Mouse (Mus musculus) midbrain, embryonic 11.5 days (tissue): ENCODE measurements around the gene Zc3h7b. TPM values are rescaled to one million over a fixed set of nuclear protein-coding genes. Genes with fewer than 3 reads are reported as not detected.

Experiments used
- ATAC-seq: fragments of 200-750 bp; cut with Nextera tagmentation; 2 replicates; pipeline ENCODE4 v1.8.0; 2017; ENCODE audit warnings: moderate TSS enrichment, moderate library complexity; ENCODE audit not compliant: low FRiP score
- DNase-seq: peaks from one replicate; pipeline ENCODE4 v3.0.0; 2015; ENCODE audit warnings: low spot score; ENCODE audit errors: missing footprints
- H3K27ac ChIP-seq: fragments of 300-500 bp; sonication (generic); 2 replicates; pipeline ENCODE4 v1.5.1; 2014; ENCODE audit warnings: low read depth, low read length
- H3K27me3 ChIP-seq: fragments of 300-500 bp; sonication (generic); 2 replicates; pipeline ENCODE4 v1.6.1; 2014; ENCODE audit warnings: mild to moderate bottlenecking, low read length, moderate library complexity, mixed read lengths; ENCODE audit not compliant: control insufficient read depth, insufficient read depth
- H3K36me3 ChIP-seq: fragments of 300-500 bp; sonication (generic); 2 replicates; pipeline ENCODE4 v1.6.1; 2014; ENCODE audit warnings: mild to moderate bottlenecking, low read length, moderate library complexity, mixed read lengths; ENCODE audit not compliant: control insufficient read depth, insufficient read depth
- H3K4me1 ChIP-seq: fragments of 300-500 bp; sonication (generic); 2 replicates; pipeline ENCODE4 v1.6.1; 2014; ENCODE audit warnings: low read length; ENCODE audit not compliant: control insufficient read depth, insufficient read depth
- H3K4me2 ChIP-seq: fragments of 300-500 bp; sonication (generic); 2 replicates; pipeline ENCODE4 v1.6.1; 2014; ENCODE audit warnings: mild to moderate bottlenecking, moderate library complexity
- H3K4me3 ChIP-seq: fragments of 300-500 bp; sonication (generic); 2 replicates; pipeline ENCODE4 v1.5.1; 2014; ENCODE audit warnings: low read depth, low read length
- H3K9ac ChIP-seq: fragments of 300-500 bp; sonication (generic); 2 replicates; pipeline ENCODE4 v1.6.1; 2014; ENCODE audit warnings: low read length
- H3K9me3 ChIP-seq: fragments of 300-500 bp; sonication (generic); 2 replicates; pipeline ENCODE4 v1.6.1; 2016; ENCODE audit warnings: low read length; ENCODE audit not compliant: control insufficient read depth
- WGBS: fragments of 180-500 bp; shearing (Covaris S2); extraction: QIAGEN DNeasy Blood & Tissue Kit; methylation state at CpG from one replicate; pipeline ENCODE4 v1.1.7; 2014; 5-methylcytosine and 5-hydroxymethylcytosine counted together
- polyA plus RNA-seq: library from polyadenylated mRNA; unstranded; fragments of >200 nt; fragmentation: Nextera tagmentation; extraction: Ambion mirVana; gene quantifications from 2 replicates; pipeline ENCODE4 v1.2.1, GENCODE M21; 2014

Gene Zc3h7b
- polyA plus RNA-seq, 1 experiment from 2014 or later = 34.3 TPM

GRCm38 (mm10) chr15:81813986-81814705, 69.3 kb downstream of the Zc3h7b start:
- H3K27me3 ChIP-seq = no peaks in the 10 kb centered on the region
- H3K9me3 ChIP-seq = no peaks in the 10 kb centered on the region
- H3K27ac ChIP-seq = no peak overlapping the region
- peaks cover 5% of the 10 kb centered on the region; the same call in 1 of the 2 replicates for H3K36me3 ChIP-seq
- no peak overlapping the region for H3K4me3 ChIP-seq
- H3K4me2 ChIP-seq = no peak overlapping the region
- 68% methylated on average over 5 of the region's 5 CpGs for WGBS
- peaks cover 23% of the 10 kb centered on the region for H3K4me1 ChIP-seq
- ATAC-seq = no peak
- H3K9ac ChIP-seq = no peak overlapping the region
- DNase-seq = peak; percentile 65

DNA sequence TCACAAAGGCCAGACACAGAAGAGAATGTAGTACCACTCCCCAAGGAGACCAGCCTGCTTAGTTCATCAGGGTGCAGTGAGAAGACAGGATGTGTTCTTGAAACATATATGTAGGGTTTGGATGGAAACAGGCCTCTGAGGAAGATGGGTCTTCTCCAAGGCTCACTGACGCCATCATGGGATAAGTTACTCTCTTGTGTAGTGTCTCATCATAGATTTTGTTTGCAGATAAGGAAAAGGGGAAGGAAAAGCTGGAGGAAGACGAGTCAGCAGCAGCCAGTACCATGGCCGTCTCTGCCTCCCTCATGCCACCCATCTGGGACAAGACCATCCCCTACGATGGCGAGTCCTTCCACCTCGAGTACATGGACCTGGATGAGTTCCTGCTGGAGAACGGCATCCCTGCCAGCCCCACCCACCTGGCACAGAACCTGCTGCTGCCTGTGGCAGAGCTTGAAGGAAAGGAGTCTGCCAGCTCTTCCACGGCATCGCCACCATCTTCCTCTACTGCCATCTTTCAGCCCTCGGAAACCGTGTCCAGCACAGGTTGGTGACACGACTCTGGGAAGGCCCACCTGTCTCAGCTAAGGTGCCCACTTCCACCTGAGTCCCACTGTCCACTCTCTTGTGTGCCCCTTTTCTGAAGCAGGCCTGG, 70.0 kb downstream of the Zc3h7b start:
- ATAC-seq = no peak
- Histone ChIP-seq H3K27ac (no peak overlapping the region), H3K4me3 (no peak overlapping the region), H3K9me3 (no peaks in the 10 kb centered on the region), H3K9ac (no peak overlapping the region), H3K4me2 (no peak overlapping the region), H3K27me3 (no peaks in the 10 kb centered on the region), H3K4me1 (peaks cover 20% of the 10 kb centered on the region), H3K36me3 (peaks cover 5% of the 10 kb centered on the region; the same call in 1 of the 2 replicates)
- 90% methylated on average over 12 of the region's 12 CpGs for WGBS
- DNase-seq = peak; percentile 19

GRCm38 (mm10) chr15:81818404-81818803, 73.5 kb downstream of the Zc3h7b start:
- Histone ChIP-seq H3K27me3 (no peaks in the 10 kb centered on the region), H3K4me3 (no peak overlapping the region), H3K4me2 (no peak overlapping the region), H3K9me3 (no peaks in the 10 kb centered on the region), H3K4me1 (peaks cover 3% of the 10 kb centered on the region; the same call in 1 of the 2 replicates), H3K27ac (no peak overlapping the region), H3K9ac (no peak overlapping the region), H3K36me3 (peaks cover 9% of the 10 kb centered on the region)
- DNase-seq (no peak), ATAC-seq (no peak)
- WGBS = 87% methylated on average over 3 of the region's 3 CpGs

- DNase-seq (peak; percentile 21), ATAC-seq (no peak)
- H3K9me3 ChIP-seq = no peaks in the 10 kb centered on the region
- peaks cover 11% of the 10 kb centered on the region for H3K36me3 ChIP-seq
- no peak overlapping the region for H3K27ac ChIP-seq
- H3K4me1 ChIP-seq = no peaks in the 10 kb centered on the region
- H3K4me3 ChIP-seq = no peak overlapping the region
- no peak overlapping the region for H3K9ac ChIP-seq
- no peaks in the 10 kb centered on the region for H3K27me3 ChIP-seq
- H3K4me2 ChIP-seq = no peak overlapping the region
- WGBS = 84% methylated on average over 3 of the region's 3 CpGs
These were observed 77.8 kb downstream of the Zc3h7b start for GRCm38 (mm10) chr15:81822631-81823030.

GRCm38 (mm10) chr15:81824832-81825231, 80.0 kb downstream of the Zc3h7b start:
- Histone ChIP-seq H3K9me3 (no peaks in the 10 kb centered on the region), H3K27me3 (no peaks in the 10 kb centered on the region), H3K4me3 (no peak overlapping the region), H3K27ac (no peak overlapping the region), H3K36me3 (peaks cover 11% of the 10 kb centered on the region), H3K4me1 (no peaks in the 10 kb centered on the region), H3K9ac (no peak overlapping the region), H3K4me2 (no peak overlapping the region)
- no peak for ATAC-seq
- peak; percentile 21 for DNase-seq
- 78% methylated on average over 3 of the region's 3 CpGs for WGBS

GRCm38 (mm10) chr15:81828426-81829207, 83.8 kb downstream of the Zc3h7b start:
- no peak for ATAC-seq
- Histone ChIP-seq H3K9me3 (no peaks in the 10 kb centered on the region), H3K4me1 (no peaks in the 10 kb centered on the region), H3K36me3 (peaks cover 6% of the 10 kb centered on the region), H3K27ac (no peak overlapping the region), H3K9ac (no peak overlapping the region), H3K27me3 (no peaks in the 10 kb centered on the region), H3K4me2 (no peak overlapping the region), H3K4me3 (no peak overlapping the region)
- 86% methylated on average over 7 of the region's 7 CpGs for WGBS
- peak; percentile 72 for DNase-seq

DNA sequence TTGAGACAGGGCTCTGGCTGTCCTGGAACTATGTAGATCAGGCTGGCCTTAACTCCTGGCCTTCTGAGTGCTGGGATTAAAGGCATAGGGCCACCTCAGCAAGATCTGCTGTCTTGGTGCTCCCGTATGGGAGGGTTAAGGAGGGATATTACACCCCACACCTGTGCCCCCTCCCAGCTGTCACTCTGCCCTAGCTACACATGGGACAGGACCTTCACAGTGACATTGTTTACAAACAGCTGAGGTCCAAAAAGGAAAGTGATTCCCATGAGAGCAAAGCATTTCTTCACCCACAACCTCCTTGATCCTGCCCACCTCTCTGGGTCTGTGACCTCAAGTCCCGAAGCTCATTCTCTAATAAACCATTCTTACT, 84.3 kb downstream of the Zc3h7b start:
- WGBS = 65% methylated on average over 2 of the region's 2 CpGs
- Histone ChIP-seq H3K4me2 (no peak overlapping the region), H3K9me3 (no peaks in the 10 kb centered on the region), H3K27ac (no peak overlapping the region), H3K4me1 (no peaks in the 10 kb centered on the region), H3K9ac (no peak overlapping the region), H3K4me3 (no peak overlapping the region), H3K36me3 (peaks cover 6% of the 10 kb centered on the region), H3K27me3 (no peaks in the 10 kb centered on the region)
- ATAC-seq (no peak), DNase-seq (no peak)

GRCm38 (mm10) chr15:81830530-81830929, 85.7 kb downstream of the Zc3h7b start:
- Histone ChIP-seq H3K9ac (no peak overlapping the region), H3K4me3 (no peak overlapping the region), H3K4me1 (no peaks in the 10 kb centered on the region; the same call in 1 of the 2 replicates), H3K27ac (no peak overlapping the region), H3K27me3 (no peaks in the 10 kb centered on the region), H3K36me3 (peaks cover 6% of the 10 kb centered on the region), H3K9me3 (no peaks in the 10 kb centered on the region), H3K4me2 (no peak overlapping the region)
- DNase-seq (no peak), ATAC-seq (no peak)
- WGBS = 90% methylated on average over 4 of the region's 4 CpGs
